Mouse (Mus musculus) layer of hippocampus, postnatal 36 days (tissue): ENCODE data around the gene Hfe. TPM values are rescaled to one million over a fixed set of nuclear protein-coding genes. Genes with fewer than 3 reads are reported as not detected.
A peak's percentile ranks its signal among the peaks of the same experiment; 100 is the strongest.
"Not testable (repeated sequence)": the region's sequence is repeated elsewhere in the genome, so short reads cannot be mapped to it uniquely, and the experiment has no call there.

ENCODE experiments used
- DNase-seq, 2 experiments: peaks; one replicate each; pipeline ENCODE4 v3.0.0; 2022
- total RNA-seq, 2 experiments: library from RNA; stranded (reverse); gene quantifications; 2 replicates each; pipeline ENCODE4 v1.2.3; 2021

The Hfe gene
- total RNA-seq, 2 experiments from 2014 or later, result 1.7 to 3.0 TPM

GRCm38 (mm10) chr13:23744421-23745380 is 34.0 kb upstream of the Hfe start:
- DNase-seq, result no peak

GRCm38 (mm10) chr13:23743963-23744362 is 33.3 kb upstream of the Hfe start:
- no peak for DNase-seq

- DNase-seq, result no peak
Observed at GRCm38 (mm10) chr13:23743215-23743614, 32.6 kb upstream of the Hfe start.

- DNase-seq, result no peak
Observed at GRCm38 (mm10) chr13:23742007-23742406, 31.4 kb upstream of the Hfe start.

GRCm38 (mm10) chr13:23740910-23741309 is 30.3 kb upstream of the Hfe start:
- DNase-seq, result no peak

GRCm38 (mm10) chr13:23740256-23740840 is 29.7 kb upstream of the Hfe start:
- no peak for DNase-seq

- DNase-seq, result no peak
Observed at GRCm38 (mm10) chr13:23739922-23740252, 29.2 kb upstream of the Hfe start.

- peak; percentile 90 to 93 for DNase-seq
Observed at GRCm38 (mm10) chr13:23739069-23739921, 28.6 kb upstream of the Hfe start.

- peak; percentile 83 to 84 for DNase-seq
Observed at GRCm38 (mm10) chr13:23738677-23739068, 28.0 kb upstream of the Hfe start, which contains the start of gene Hist1h1c. TSS of gene Hist1h1c (plus strand) at chr13:23738808.

GRCm38 (mm10) chr13:23738041-23738440 is 27.4 kb upstream of the Hfe start:
- no peak for DNase-seq

- DNase-seq, result no peak
Observed at GRCm38 (mm10) chr13:23737091-23737490, 26.4 kb upstream of the Hfe start.

- no peak for DNase-seq
Observed at GRCm38 (mm10) chr13:23732156-23732804, 21.6 kb upstream of the Hfe start.

- DNase-seq, result no peak
Observed at GRCm38 (mm10) chr13:23730479-23730878, 19.8 kb upstream of the Hfe start.

GRCm38 (mm10) chr13:23729706-23730105 is 19.1 kb upstream of the Hfe start:
- no peak for DNase-seq

- no peak for DNase-seq
Observed at GRCm38 (mm10) chr13:23729192-23729525, 18.5 kb upstream of the Hfe start.

- DNase-seq, result no peak
Observed at GRCm38 (mm10) chr13:23728472-23729191, 18.0 kb upstream of the Hfe start.

- DNase-seq, result no peak
Observed at GRCm38 (mm10) chr13:23725213-23725612, 14.6 kb upstream of the Hfe start.

GRCm38 (mm10) chr13:23724239-23724638 is 13.6 kb upstream of the Hfe start:
- DNase-seq, result no peak

- DNase-seq, result not testable (repeated sequence)
Observed at GRCm38 (mm10) chr13:23717593-23718245, 7.1 kb upstream of the Hfe start.

- no peak for DNase-seq
Observed at GRCm38 (mm10) chr13:23717176-23717575, 6.5 kb upstream of the Hfe start.
